Mouse (Mus musculus) ES-Bruce4 (cell line): Measurements from ENCODE around the gene Gpr158.

Experiments used
- CTCF ChIP-seq: IDR thresholded peaks from one replicate; pipeline ENCODE4 v1.8.1; 2011; ENCODE audit warnings: low read depth, low read length
- POLR2A ChIP-seq: IDR thresholded peaks from one replicate; pipeline ENCODE4 v1.8.1; 2011; ENCODE audit warnings: low read length; ENCODE audit not compliant: insufficient read depth

- TF ChIP-seq CTCF (no peak), POLR2A (no peak)
Measured at GRCm38 (mm10) chr2:21793156-21793555, 425.8 kb downstream of the Gpr158 start.
